Mouse (Mus musculus): ENCODE data around the gene Dbndd2. TPM values are rescaled to one million over a fixed set of nuclear protein-coding genes. Genes with fewer than 3 reads are reported as not detected.

Dbndd2 gene
- polyA plus RNA-seq, 1 experiment, result 24.8 TPM

DNA sequence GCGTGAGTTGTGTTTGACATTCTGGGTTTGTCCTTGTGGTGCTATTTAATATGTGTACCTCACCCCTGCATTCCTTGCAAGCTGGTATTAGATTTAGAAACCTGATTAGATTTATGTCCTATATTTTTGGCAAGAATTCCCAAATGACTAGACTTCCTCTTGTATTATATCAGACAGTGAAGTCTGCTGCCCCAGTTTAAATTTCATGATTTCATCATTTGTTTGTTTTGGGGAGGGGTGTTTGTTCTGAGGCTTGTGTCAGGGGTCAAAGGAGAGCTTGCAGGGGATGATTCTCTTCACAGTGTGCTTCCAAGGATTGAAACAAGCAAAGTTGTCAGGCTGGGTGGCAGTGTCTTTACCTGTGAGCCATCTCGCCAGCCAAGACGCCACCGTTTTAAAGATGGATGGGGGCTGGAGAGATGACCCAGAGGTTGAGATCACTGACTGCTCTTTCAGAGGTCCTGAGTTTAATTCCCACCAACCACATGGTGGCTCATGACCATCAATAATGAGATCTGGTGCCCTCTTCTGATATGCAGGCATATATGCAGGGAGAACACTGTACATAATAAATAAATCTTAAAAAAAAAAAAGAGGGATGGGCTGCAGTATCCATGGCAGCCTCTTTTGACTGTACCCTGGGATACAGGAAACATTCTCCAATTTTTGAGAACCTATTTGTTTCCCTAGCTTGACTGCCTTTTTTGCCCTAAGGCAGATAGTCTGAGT lies 19.9 kb downstream of the Dbndd2 start:
- no peaks in the 10 kb centered on the region for H3K4me1 ChIP-seq (replicated peaks; ENCODE audit: control insufficient read depth, insufficient read depth, low read length)
- H3K4me3 ChIP-seq (ENCODE audit: control insufficient read depth, insufficient read depth, low read length), result no peak overlapping the region
- H3K36me3 ChIP-seq (ENCODE audit: control insufficient read depth, insufficient read depth, low read length), result peaks cover 49% of the 10 kb centered on the region
- 98% methylated on average over 4 of the region's 4 CpGs for WGBS
- TF ChIP-seq CTCF (IDR thresholded peaks at IDR 0.05; ENCODE audit: borderline replicate concordance, control insufficient read depth, extremely low read depth, insufficient read depth, low read length, poor library complexity), result no peak
- no peak for TF ChIP-seq POLR2A (IDR thresholded peaks at IDR 0.05; ENCODE audit: control insufficient read depth, extremely low read depth, insufficient read depth, low read length, poor library complexity)
- no peaks in the 10 kb centered on the region for H3K27me3 ChIP-seq (ENCODE audit: control insufficient read depth, insufficient read depth, low read length)
- DNase-seq, result no peak
- no peak overlapping the region for H3K27ac ChIP-seq (ENCODE audit: control insufficient read depth, insufficient read depth, low read length)

DNA sequence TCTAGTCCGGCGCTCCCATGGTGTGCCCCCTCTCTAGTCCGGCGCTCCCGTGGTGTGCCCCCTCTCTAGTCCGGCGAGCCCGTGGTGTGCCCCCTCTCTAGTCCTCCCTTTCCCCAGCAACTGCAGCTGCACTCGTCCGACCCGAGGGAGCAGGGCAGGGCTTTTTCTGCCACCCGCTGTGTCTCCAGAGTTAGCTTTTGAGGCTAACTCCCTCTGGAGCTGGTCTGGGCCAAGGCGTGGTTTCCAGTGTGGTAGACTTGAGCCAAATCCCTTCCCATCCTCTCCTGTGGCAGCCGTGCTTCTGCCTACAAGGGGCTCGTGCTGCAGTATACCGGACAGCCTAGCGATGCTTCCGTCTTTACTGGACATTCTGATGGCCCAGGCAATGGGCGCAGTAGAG lies 21.9 kb downstream of the Dbndd2 start:
- Histone ChIP-seq H3K4me3 (ENCODE audit: control insufficient read depth, insufficient read depth, low read length) (no peak overlapping the region), H3K36me3 (ENCODE audit: control insufficient read depth, insufficient read depth, low read length) (peaks cover 33% of the 10 kb centered on the region), H3K27me3 (ENCODE audit: control insufficient read depth, insufficient read depth, low read length) (no peaks in the 10 kb centered on the region), H3K4me1 (replicated peaks; ENCODE audit: control insufficient read depth, insufficient read depth, low read length) (no peaks in the 10 kb centered on the region), H3K27ac (ENCODE audit: control insufficient read depth, insufficient read depth, low read length) (no peak overlapping the region)
- 95% methylated on average over 19 of the region's 19 CpGs for WGBS
- DNase-seq, result no peak
- TF ChIP-seq POLR2A (IDR thresholded peaks at IDR 0.05; ENCODE audit: control insufficient read depth, extremely low read depth, insufficient read depth, low read length, poor library complexity), result no peak
- TF ChIP-seq CTCF (IDR thresholded peaks at IDR 0.05; ENCODE audit: borderline replicate concordance, control insufficient read depth, extremely low read depth, insufficient read depth, low read length, poor library complexity), result no peak

DNA sequence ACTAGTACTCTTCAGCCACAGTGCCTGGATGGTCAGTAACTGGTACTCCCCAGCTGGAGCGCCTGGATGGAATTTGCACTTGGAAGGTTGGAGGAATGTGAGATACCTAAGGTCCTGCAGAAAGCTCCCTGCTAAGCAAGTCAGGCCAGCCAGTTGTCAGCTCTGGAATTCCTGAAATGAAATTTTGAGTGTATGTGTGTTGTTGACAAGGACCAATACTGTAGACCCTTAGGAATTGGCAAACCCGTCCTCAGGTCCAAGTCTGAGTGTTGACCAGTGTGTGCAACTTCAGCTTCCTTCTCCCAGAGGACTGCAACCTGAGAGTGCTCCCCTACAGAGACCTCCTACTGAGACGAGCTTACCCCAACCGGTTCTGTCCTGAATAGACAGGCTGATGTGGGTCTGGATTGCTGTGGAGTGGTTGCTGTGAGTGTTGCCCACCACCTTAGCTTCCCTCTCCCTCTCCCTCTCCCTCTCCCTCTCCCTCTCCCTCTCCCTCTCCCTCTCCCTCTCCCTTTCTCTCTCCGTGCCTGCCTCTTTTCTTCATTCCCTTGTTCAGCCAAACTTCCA lies 24.8 kb downstream of the Dbndd2 start:
- no peaks in the 10 kb centered on the region for H3K27me3 ChIP-seq (ENCODE audit: control insufficient read depth, insufficient read depth, low read length)
- H3K27ac ChIP-seq (ENCODE audit: control insufficient read depth, insufficient read depth, low read length), result no peak overlapping the region
- no peak for DNase-seq
- H3K4me1 ChIP-seq (replicated peaks; ENCODE audit: control insufficient read depth, insufficient read depth, low read length), result no peaks in the 10 kb centered on the region
- no peak overlapping the region for H3K4me3 ChIP-seq (ENCODE audit: control insufficient read depth, insufficient read depth, low read length)
- TF ChIP-seq POLR2A (IDR thresholded peaks at IDR 0.05; ENCODE audit: control insufficient read depth, extremely low read depth, insufficient read depth, low read length, poor library complexity) (no peak), CTCF (IDR thresholded peaks at IDR 0.05; ENCODE audit: borderline replicate concordance, control insufficient read depth, extremely low read depth, insufficient read depth, low read length, poor library complexity) (no peak)
- 81% methylated on average over 5 of the region's 5 CpGs for WGBS
- peaks cover 8% of the 10 kb centered on the region for H3K36me3 ChIP-seq (ENCODE audit: control insufficient read depth, insufficient read depth, low read length)

DNA sequence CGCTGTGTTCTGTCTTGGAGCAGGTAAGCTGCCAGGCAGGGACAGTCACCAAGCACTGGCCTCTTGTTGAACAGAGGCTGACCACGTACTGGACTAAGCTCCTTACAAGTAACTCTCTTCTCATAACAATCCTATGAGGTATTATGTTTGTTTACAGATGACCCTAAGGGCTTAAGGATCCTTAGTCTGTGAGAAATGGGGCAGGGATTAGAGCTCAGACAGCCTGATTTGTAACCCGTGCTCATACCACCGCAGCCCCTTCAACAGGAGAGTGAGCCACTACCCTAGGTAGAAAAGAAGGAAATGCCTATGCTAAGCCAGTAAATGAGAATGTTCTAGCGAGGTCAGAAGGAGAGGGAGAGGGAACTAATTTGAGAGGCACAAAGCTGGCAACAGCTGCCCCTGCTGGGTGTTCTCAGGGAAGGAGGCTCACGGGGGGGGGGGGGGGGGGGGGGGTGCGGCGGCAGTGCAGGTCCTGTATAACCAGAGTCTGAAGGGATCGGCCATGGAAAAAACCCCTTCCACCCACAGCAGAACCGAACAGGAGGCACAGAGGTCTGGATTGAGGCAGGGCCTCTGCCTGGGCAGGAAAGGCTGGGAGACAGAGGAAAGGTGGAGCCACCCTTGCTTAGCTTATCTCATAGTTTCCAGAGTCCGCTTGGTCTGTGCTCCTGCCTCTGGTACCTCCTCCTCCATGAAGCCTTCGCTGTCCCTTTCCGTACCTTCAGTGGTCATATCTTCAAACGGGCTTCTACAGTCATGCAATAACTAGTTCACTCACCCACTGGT lies 26.4 kb downstream of the Dbndd2 start:
- no peak for DNase-seq
- Histone ChIP-seq H3K27me3 (ENCODE audit: control insufficient read depth, insufficient read depth, low read length) (no peaks in the 10 kb centered on the region), H3K4me3 (ENCODE audit: control insufficient read depth, insufficient read depth, low read length) (no peak overlapping the region), H3K27ac (ENCODE audit: control insufficient read depth, insufficient read depth, low read length) (no peak overlapping the region), H3K36me3 (ENCODE audit: control insufficient read depth, insufficient read depth, low read length) (no peaks in the 10 kb centered on the region), H3K4me1 (replicated peaks; ENCODE audit: control insufficient read depth, insufficient read depth, low read length) (no peaks in the 10 kb centered on the region)
- 70% methylated on average over 12 of the region's 14 CpGs for WGBS
- no peak for TF ChIP-seq POLR2A (IDR thresholded peaks at IDR 0.05; ENCODE audit: control insufficient read depth, extremely low read depth, insufficient read depth, low read length, poor library complexity)
- TF ChIP-seq CTCF (IDR thresholded peaks at IDR 0.05; ENCODE audit: borderline replicate concordance, control insufficient read depth, extremely low read depth, insufficient read depth, low read length, poor library complexity), result no peak

DNA sequence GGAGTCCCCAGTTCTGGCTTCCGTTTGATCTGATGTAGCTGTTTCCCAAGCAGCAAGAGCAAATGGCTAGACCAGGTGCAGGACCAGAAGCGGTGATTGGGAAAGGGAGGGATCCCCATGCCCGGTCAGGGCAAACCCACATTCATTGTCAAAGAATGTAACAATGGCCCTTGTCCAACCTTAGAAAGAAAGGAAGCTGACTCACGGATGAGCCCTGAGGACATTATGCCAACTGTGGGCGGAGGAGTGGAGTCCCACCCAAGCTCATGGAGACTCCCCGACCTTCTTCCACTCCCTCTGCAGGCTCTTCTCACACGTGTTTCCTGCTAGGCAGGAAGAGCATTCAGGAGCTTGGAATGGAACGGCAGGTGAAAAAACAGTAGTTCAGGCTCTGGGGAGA lies 27.5 kb downstream of the Dbndd2 start:
- Histone ChIP-seq H3K4me3 (ENCODE audit: control insufficient read depth, insufficient read depth, low read length) (no peak overlapping the region), H3K27ac (ENCODE audit: control insufficient read depth, insufficient read depth, low read length) (no peak overlapping the region), H3K4me1 (replicated peaks; ENCODE audit: control insufficient read depth, insufficient read depth, low read length) (no peaks in the 10 kb centered on the region), H3K36me3 (ENCODE audit: control insufficient read depth, insufficient read depth, low read length) (no peaks in the 10 kb centered on the region), H3K27me3 (ENCODE audit: control insufficient read depth, insufficient read depth, low read length) (no peaks in the 10 kb centered on the region)
- DNase-seq, result no peak
- whole genome bisulfite sequencing, result 83% methylated on average over 8 of the region's 8 CpGs
- TF ChIP-seq CTCF (IDR thresholded peaks at IDR 0.05; ENCODE audit: borderline replicate concordance, control insufficient read depth, extremely low read depth, insufficient read depth, low read length, poor library complexity), result no peak
- TF ChIP-seq POLR2A (IDR thresholded peaks at IDR 0.05; ENCODE audit: control insufficient read depth, extremely low read depth, insufficient read depth, low read length, poor library complexity), result no peak

DNA sequence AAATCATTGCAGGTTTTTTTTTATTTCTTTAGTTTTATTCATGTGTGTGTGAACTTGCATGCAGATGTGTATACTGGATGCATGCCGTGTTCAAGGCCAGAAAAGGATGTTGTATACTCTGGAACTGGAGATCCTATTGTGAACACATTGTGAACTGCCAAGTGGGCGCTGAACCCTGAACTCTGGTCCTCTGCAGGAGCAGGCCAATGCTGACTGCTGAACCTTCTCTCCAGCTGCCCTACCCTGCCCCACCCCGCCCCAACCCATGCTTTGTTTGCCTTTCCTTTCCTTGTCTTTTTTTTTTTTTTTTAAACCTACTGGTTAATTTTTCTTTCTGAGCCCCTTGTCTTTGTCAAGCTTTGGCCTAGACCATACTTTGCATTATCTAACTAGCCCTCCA lies 29.0 kb downstream of the Dbndd2 start:
- Histone ChIP-seq H3K27me3 (ENCODE audit: control insufficient read depth, insufficient read depth, low read length) (no peaks in the 10 kb centered on the region), H3K27ac (ENCODE audit: control insufficient read depth, insufficient read depth, low read length) (no peak overlapping the region), H3K36me3 (ENCODE audit: control insufficient read depth, insufficient read depth, low read length) (no peaks in the 10 kb centered on the region), H3K4me3 (ENCODE audit: control insufficient read depth, insufficient read depth, low read length) (no peak overlapping the region), H3K4me1 (replicated peaks; ENCODE audit: control insufficient read depth, insufficient read depth, low read length) (no peaks in the 10 kb centered on the region)
- TF ChIP-seq CTCF (IDR thresholded peaks at IDR 0.05; ENCODE audit: borderline replicate concordance, control insufficient read depth, extremely low read depth, insufficient read depth, low read length, poor library complexity) (no peak), POLR2A (IDR thresholded peaks at IDR 0.05; ENCODE audit: control insufficient read depth, extremely low read depth, insufficient read depth, low read length, poor library complexity) (no peak)
- WGBS, result 87% methylated on average over 3 of the region's 3 CpGs
- DNase-seq, result no peak

All from thymus, adult 2 months (tissue).